In the genomic region with DNA sequence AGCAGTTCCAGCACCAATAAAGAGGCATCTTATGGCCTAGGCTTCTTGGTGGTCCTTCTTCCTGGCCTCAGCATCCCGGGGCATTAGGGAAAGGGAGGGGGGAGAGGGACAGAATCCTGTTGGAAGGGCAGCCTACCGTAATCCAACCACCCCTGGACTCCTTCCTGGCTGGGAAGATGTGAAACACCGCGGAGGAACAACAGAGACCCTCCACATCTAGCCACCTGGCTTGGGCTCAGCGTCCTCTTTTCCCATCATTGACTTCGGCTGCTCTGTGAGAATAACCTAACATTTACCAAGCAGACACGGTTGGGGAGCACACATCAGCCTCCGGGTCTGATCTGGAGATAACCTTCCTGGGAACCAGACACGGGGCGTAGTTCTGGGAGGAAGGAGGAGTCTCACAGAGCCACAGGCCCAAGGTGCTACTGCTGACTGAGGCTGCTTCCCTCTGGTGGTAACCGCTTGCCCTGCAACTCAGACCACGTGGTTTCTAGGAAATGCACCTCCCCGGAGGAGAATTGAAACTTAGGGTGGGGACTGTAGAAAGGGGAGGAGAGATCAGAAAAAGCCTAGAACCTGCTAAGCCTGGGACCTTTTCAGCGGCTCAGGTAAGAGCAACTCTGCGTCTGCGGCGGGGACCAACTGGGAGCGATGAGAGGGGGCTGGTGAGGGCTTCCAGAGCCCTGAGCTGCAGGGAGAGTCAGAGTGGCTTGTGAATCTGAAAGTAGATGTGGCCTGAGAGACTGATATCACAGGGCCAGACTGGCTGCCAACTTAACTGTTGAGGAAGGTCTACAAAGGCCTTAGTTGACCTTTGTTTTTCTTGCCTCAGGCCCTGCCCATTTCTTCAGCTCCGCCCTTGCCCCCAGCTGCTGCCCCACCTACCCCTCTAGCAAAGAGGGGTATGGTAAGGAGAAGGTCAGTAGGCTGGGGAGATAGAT, we compare ENCODE assay signal across 8 mouse cellular contexts. TPM values are rescaled to one million over a fixed set of nuclear protein-coding genes. Genes with fewer than 3 reads are reported as not detected.
DNase-seq lines count a peak whose midpoint lies in the region; ATAC-seq and TF ChIP-seq lines count a peak whose summit lies in the region.

No protein-coding gene starts in this region.

- peak; percentile 61 for TF ChIP-seq EP300 in liver, embryonic 14.5 days (IDR thresholded peaks at IDR 0.05; ENCODE audit: low read depth)
- peak; percentile 34 for TF ChIP-seq EP300 in stomach, postnatal 0 days (optimal IDR thresholded peaks at IDR 0.05)

- peak; percentile 82 for ATAC-seq in heart, embryonic 15.5 days (replicated peaks; ENCODE audit: insufficient number of reproducible peaks, insufficient read depth, low FRiP score, low read depth)
- peak; percentile 95 for ATAC-seq in liver, embryonic 14.5 days (ENCODE audit: insufficient read depth)
- peak; percentile 79; the same call in 1 of the 2 replicates for ATAC-seq in neural tube, embryonic 11.5 days (ENCODE audit: insufficient read depth, low FRiP score, low TSS enrichment)
- ATAC-seq in stomach, postnatal 0 days (ENCODE audit: low FRiP score, low TSS enrichment) = peak; percentile 94

- H3K27ac ChIP-seq in forebrain, embryonic 10.5 days = peak overlapping the region; percentile 78
- H3K27ac ChIP-seq in heart, embryonic 15.5 days = peak overlapping the region; percentile 82
- H3K27ac ChIP-seq in liver, embryonic 14.5 days = peak overlapping the region; percentile 96
- no peak overlapping the region for H3K27ac ChIP-seq in neural tube, embryonic 11.5 days (ENCODE audit: low read depth, low read length)
- peak overlapping the region; percentile 94 for H3K27ac ChIP-seq in stomach, postnatal 0 days (replicated peaks)

- TF ChIP-seq CTCF in liver, embryonic 14.5 days (IDR thresholded peaks at IDR 0.05; ENCODE audit: low read depth) = peak; percentile 99
- TF ChIP-seq CTCF in stomach, postnatal 0 days (IDR thresholded peaks at IDR 0.05; ENCODE audit: low read depth) = peak; percentile 97

- H3K27me3 ChIP-seq in forebrain, embryonic 10.5 days (ENCODE audit: poor library complexity, severe bottlenecking) = no peaks in the 10 kb centered on the region
- H3K27me3 ChIP-seq in heart, embryonic 15.5 days = no peaks in the 10 kb centered on the region
- no peaks in the 10 kb centered on the region for H3K27me3 ChIP-seq in liver, embryonic 14.5 days (ENCODE audit: control insufficient read depth, insufficient read depth, low read length)
- H3K27me3 ChIP-seq in neural tube, embryonic 11.5 days (ENCODE audit: control insufficient read depth, insufficient read depth, low read length) = no peaks in the 10 kb centered on the region
- no peaks in the 10 kb centered on the region for H3K27me3 ChIP-seq in stomach, postnatal 0 days (ENCODE audit: control insufficient read depth, insufficient read depth, low read length)

- DNase-seq in CD8-positive naive resting alpha-beta T cell, adult 2 months (ENCODE audit: low read depth in 2 of 2, low spot score in 2 of 2) = peak; percentile 96 to 98
- peak; percentile 89 for DNase-seq in c-Kit-positive CD71-negative TER-119-negative erythroid progenitor cells, embryonic 14.5 days (ENCODE audit: low read depth)
- DNase-seq in forebrain, embryonic 10.5 days (ENCODE audit: extremely low spot score, low spot score) = peak; percentile 83
- peak; percentile 96 for DNase-seq in kidney, postnatal 25 days
- DNase-seq in liver, embryonic 14.5 days (ENCODE audit: low read depth in 3 of 3, low spot score in 3 of 3) = peak; percentile 93 to 97 (median 95)
- DNase-seq in neural tube, embryonic 11.5 days (ENCODE audit: low spot score) = peak; percentile 81
- peak; percentile 95 for DNase-seq in stomach, postnatal 0 days (ENCODE audit: low spot score)

- H3K9ac ChIP-seq in heart, embryonic 15.5 days = peak overlapping the region; percentile 69
- peak overlapping the region; percentile 91 for H3K9ac ChIP-seq in liver, embryonic 14.5 days (replicated peaks)
- no peak overlapping the region for H3K9ac ChIP-seq in neural tube, embryonic 11.5 days (ENCODE audit: low read length)
- peak overlapping the region; percentile 74 for H3K9ac ChIP-seq in stomach, postnatal 0 days (ENCODE audit: low read length)

- peak overlapping the region; percentile 75 for H3K4me2 ChIP-seq in heart, embryonic 15.5 days
- H3K4me2 ChIP-seq in liver, embryonic 14.5 days (ENCODE audit: low read depth) = peak overlapping the region; percentile 95
- H3K4me2 ChIP-seq in neural tube, embryonic 11.5 days (ENCODE audit: low read depth) = peak overlapping the region; percentile 13; the same call in 1 of the 2 replicates
- H3K4me2 ChIP-seq in stomach, postnatal 0 days (replicated peaks; ENCODE audit: low read depth) = peak overlapping the region; percentile 62

- H3K4me3 ChIP-seq in forebrain, embryonic 10.5 days = peak overlapping the region; percentile 42
- H3K4me3 ChIP-seq in heart, embryonic 15.5 days = peak overlapping the region; percentile 55
- peak overlapping the region; percentile 64 to 76 for H3K4me3 ChIP-seq in liver, embryonic 14.5 days (ENCODE audit: insufficient read depth in 1 of 2, low read depth in 2 of 2, low read length in 2 of 2)
- no peak overlapping the region for H3K4me3 ChIP-seq in neural tube, embryonic 11.5 days (ENCODE audit: low read depth, low read length)
- peak overlapping the region; percentile 51 for H3K4me3 ChIP-seq in stomach, postnatal 0 days (ENCODE audit: low read depth, low read length)

- peaks cover 92% of the 10 kb centered on the region for H3K36me3 ChIP-seq in forebrain, embryonic 10.5 days (replicated peaks)
- peaks cover 59% of the 10 kb centered on the region for H3K36me3 ChIP-seq in heart, embryonic 15.5 days
- H3K36me3 ChIP-seq in liver, embryonic 14.5 days (replicated peaks; ENCODE audit: control insufficient read depth, insufficient read depth, low read depth) = peaks cover 72% of the 10 kb centered on the region
- peaks cover 15% of the 10 kb centered on the region for H3K36me3 ChIP-seq in neural tube, embryonic 11.5 days (ENCODE audit: control insufficient read depth, insufficient read depth, low read length)
- H3K36me3 ChIP-seq in stomach, postnatal 0 days (ENCODE audit: control insufficient read depth, insufficient read depth, low read length) = peaks cover 10% of the 10 kb centered on the region

- H3K4me1 ChIP-seq in forebrain, embryonic 10.5 days = peaks cover 15% of the 10 kb centered on the region
- H3K4me1 ChIP-seq in heart, embryonic 15.5 days (replicated peaks) = peaks cover 18% of the 10 kb centered on the region
- peaks cover 12 to 28% of the 10 kb centered on the region in 2 experiments for H3K4me1 ChIP-seq in liver, embryonic 14.5 days (replicated peaks; ENCODE audit: control insufficient read depth in 2 of 2, insufficient read depth in 2 of 2, low read length in 1 of 2)
- no peaks in the 10 kb centered on the region for H3K4me1 ChIP-seq in neural tube, embryonic 11.5 days (ENCODE audit: control insufficient read depth, insufficient read depth, low read length)
- no peaks in the 10 kb centered on the region for H3K4me1 ChIP-seq in stomach, postnatal 0 days (replicated peaks; ENCODE audit: control insufficient read depth, insufficient read depth)

- 23% methylated on average over 19 of the region's 19 CpGs for WGBS in forebrain, embryonic 10.5 days
- 14% methylated on average over 19 of the region's 19 CpGs for WGBS in heart, embryonic 15.5 days
- 10% methylated on average over 19 of the region's 19 CpGs for WGBS in liver, embryonic 14.5 days (ENCODE audit: insufficient replicate concordance)
- 25% methylated on average over 19 of the region's 19 CpGs for WGBS in neural tube, embryonic 11.5 days
- WGBS in stomach, postnatal 0 days = 13% methylated on average over 19 of the region's 19 CpGs

- no peaks in the 10 kb centered on the region for H3K9me3 ChIP-seq in forebrain, embryonic 10.5 days
- no peaks in the 10 kb centered on the region for H3K9me3 ChIP-seq in heart, embryonic 15.5 days (replicated peaks)
- H3K9me3 ChIP-seq in liver, embryonic 14.5 days (ENCODE audit: control insufficient read depth, low read length) = no peaks in the 10 kb centered on the region
- no peaks in the 10 kb centered on the region for H3K9me3 ChIP-seq in neural tube, embryonic 11.5 days (ENCODE audit: control insufficient read depth, low read length)
- no peaks in the 10 kb centered on the region for H3K9me3 ChIP-seq in stomach, postnatal 0 days (ENCODE audit: control insufficient read depth, low read length)

RNA-seq across cellular contexts. Expression of a gene that starts 0.5 kb away (rescaled TPM):
- 7.3 and 7.6 TPM in 2 replicates for polyA plus RNA-seq in forebrain, embryonic 10.5 days (2016; fragmentation: Nextera tagmentation; extraction: Ambion mirVana)
- polyA plus RNA-seq in heart, embryonic 15.5 days (2015; fragmentation: Nextera tagmentation; extraction: Ambion mirVana) = 9.1 and 13.7 TPM in 2 replicates
- 13.5 and 15.1 TPM in 2 replicates for polyA plus RNA-seq in liver, embryonic 14.5 days (2012; rRNA removed)
- 11.2 and 13.8 TPM in 2 replicates for polyA plus RNA-seq in liver, embryonic 14.5 days (2014; fragmentation: Nextera tagmentation; extraction: Ambion mirVana)
- 5.7 and 5.9 TPM in 2 replicates for polyA plus RNA-seq in neural tube, embryonic 11.5 days (2014; fragmentation: Nextera tagmentation; extraction: Ambion mirVana)
- polyA plus RNA-seq in stomach, postnatal 0 days (2015; fragmentation: Nextera tagmentation; extraction: Ambion mirVana) = 14.1 and 14.7 TPM in 2 replicates

RNA-seq across cellular contexts. Expression of a gene that starts 12.4 kb away (rescaled TPM):
- polyA plus RNA-seq in forebrain, embryonic 10.5 days (2016; fragmentation: Nextera tagmentation; extraction: Ambion mirVana) = 20.5 and 21.3 TPM in 2 replicates
- polyA plus RNA-seq in heart, embryonic 15.5 days (2015; fragmentation: Nextera tagmentation; extraction: Ambion mirVana) = 15.8 and 17.4 TPM in 2 replicates
- polyA plus RNA-seq in liver, embryonic 14.5 days (2012; rRNA removed) = 6.2 and 6.5 TPM in 2 replicates
- 6.6 and 7.6 TPM in 2 replicates for polyA plus RNA-seq in liver, embryonic 14.5 days (2014; fragmentation: Nextera tagmentation; extraction: Ambion mirVana)
- polyA plus RNA-seq in neural tube, embryonic 11.5 days (2014; fragmentation: Nextera tagmentation; extraction: Ambion mirVana) = 10.2 and 13.0 TPM in 2 replicates
- 9.5 and 11.3 TPM in 2 replicates for polyA plus RNA-seq in stomach, postnatal 0 days (2015; fragmentation: Nextera tagmentation; extraction: Ambion mirVana)

RNA-seq across cellular contexts. Expression of a gene that starts 13.0 kb away (rescaled TPM):
- 154 and 171 TPM in 2 replicates for polyA plus RNA-seq in forebrain, embryonic 10.5 days (2016; fragmentation: Nextera tagmentation; extraction: Ambion mirVana)
- 203 and 215 TPM in 2 replicates for polyA plus RNA-seq in heart, embryonic 15.5 days (2015; fragmentation: Nextera tagmentation; extraction: Ambion mirVana)
- polyA plus RNA-seq in liver, embryonic 14.5 days (2012; rRNA removed) = 36.2 and 56.0 TPM in 2 replicates
- polyA plus RNA-seq in liver, embryonic 14.5 days (2014; fragmentation: Nextera tagmentation; extraction: Ambion mirVana) = 181 and 190 TPM in 2 replicates
- 188 and 218 TPM in 2 replicates for polyA plus RNA-seq in neural tube, embryonic 11.5 days (2014; fragmentation: Nextera tagmentation; extraction: Ambion mirVana)
- polyA plus RNA-seq in stomach, postnatal 0 days (2015; fragmentation: Nextera tagmentation; extraction: Ambion mirVana) = 268 and 316 TPM in 2 replicates

RNA-seq across cellular contexts. Expression of a gene that starts 13.9 kb away (rescaled TPM):
- polyA plus RNA-seq in forebrain, embryonic 10.5 days (2016; fragmentation: Nextera tagmentation; extraction: Ambion mirVana) = 5.6 and 5.7 TPM in 2 replicates
- 6.9 and 7.1 TPM in 2 replicates for polyA plus RNA-seq in heart, embryonic 15.5 days (2015; fragmentation: Nextera tagmentation; extraction: Ambion mirVana)
- 1.7 and 1.9 TPM in 2 replicates for polyA plus RNA-seq in liver, embryonic 14.5 days (2012; rRNA removed)
- 0.87 and 1.0 TPM in 2 replicates for polyA plus RNA-seq in liver, embryonic 14.5 days (2014; fragmentation: Nextera tagmentation; extraction: Ambion mirVana)
- 12.0 and 12.4 TPM in 2 replicates for polyA plus RNA-seq in neural tube, embryonic 11.5 days (2014; fragmentation: Nextera tagmentation; extraction: Ambion mirVana)
- polyA plus RNA-seq in stomach, postnatal 0 days (2015; fragmentation: Nextera tagmentation; extraction: Ambion mirVana) = 4.5 TPM in 2 replicates

RNA-seq across cellular contexts. Expression of a gene that starts 18.8 kb away (rescaled TPM):
- 5.3 and 5.4 TPM in 2 replicates for polyA plus RNA-seq in forebrain, embryonic 10.5 days (2016; fragmentation: Nextera tagmentation; extraction: Ambion mirVana)
- polyA plus RNA-seq in heart, embryonic 15.5 days (2015; fragmentation: Nextera tagmentation; extraction: Ambion mirVana) = 21.2 and 21.6 TPM in 2 replicates
- 19.2 and 20.3 TPM in 2 replicates for polyA plus RNA-seq in liver, embryonic 14.5 days (2012; rRNA removed)
- 32.8 and 33.0 TPM in 2 replicates for polyA plus RNA-seq in liver, embryonic 14.5 days (2014; fragmentation: Nextera tagmentation; extraction: Ambion mirVana)
- polyA plus RNA-seq in neural tube, embryonic 11.5 days (2014; fragmentation: Nextera tagmentation; extraction: Ambion mirVana) = 6.0 and 7.6 TPM in 2 replicates
- polyA plus RNA-seq in stomach, postnatal 0 days (2015; fragmentation: Nextera tagmentation; extraction: Ambion mirVana) = 13.1 and 14.5 TPM in 2 replicates

Comparison
In these comparisons a context has a peak if more than half of its experiments do, and no peak if none do; other contexts are left out.
1. H3K4me2 ChIP-seq: peak in every context shown above with its lines; median percentile 95 in liver, embryonic 14.5 days; 75 in heart, embryonic 15.5 days; 62 in stomach, postnatal 0 days; 13 in neural tube, embryonic 11.5 days.